Mouse (Mus musculus): ENCODE data around the gene Ikbip.

Gene Ikbip

DNA sequence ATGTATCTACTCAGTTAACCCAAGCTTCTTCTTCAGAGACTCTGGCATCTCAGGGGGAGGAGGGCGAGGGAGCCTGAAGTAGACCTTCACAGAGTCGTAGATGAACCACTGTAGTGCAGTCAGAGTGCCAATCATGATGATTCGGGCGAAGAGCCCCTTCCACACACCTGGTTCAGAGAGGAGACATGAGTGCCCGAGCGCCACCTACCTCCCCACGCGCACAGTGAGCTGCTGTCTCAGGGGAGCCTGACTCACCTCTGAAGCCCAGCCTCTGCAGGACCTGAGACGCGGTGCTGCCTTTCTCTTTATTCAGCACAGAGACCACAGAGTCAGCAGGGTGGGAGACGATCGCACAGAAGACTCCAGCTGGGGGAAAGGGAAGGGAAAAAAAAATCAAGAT is 34.2 kb downstream of the Ikbip start:
- no peak for DNase-seq (ENCODE audit: extremely low read depth, low read depth)

DNA sequence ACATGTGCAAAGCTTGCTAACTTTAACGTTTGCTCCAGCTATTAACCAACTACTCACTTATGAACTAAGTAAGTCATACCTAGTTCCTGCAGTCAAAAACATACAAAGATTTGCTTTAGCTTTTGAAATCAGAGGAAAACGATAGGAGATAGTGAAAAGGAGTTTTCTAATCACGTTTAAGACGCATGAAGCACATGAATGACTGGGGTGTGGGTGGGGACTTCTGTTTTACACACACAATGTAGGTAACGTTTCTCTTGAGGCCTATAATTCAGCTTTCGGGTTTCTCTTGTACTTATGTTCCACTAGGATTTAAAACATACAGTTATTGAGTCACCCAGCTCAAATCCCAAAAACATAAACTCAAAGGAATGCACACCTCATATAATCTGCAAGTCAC is 39.9 kb downstream of the Ikbip start:
- DNase-seq (ENCODE audit: extremely low read depth, low read depth): no peak

DNA sequence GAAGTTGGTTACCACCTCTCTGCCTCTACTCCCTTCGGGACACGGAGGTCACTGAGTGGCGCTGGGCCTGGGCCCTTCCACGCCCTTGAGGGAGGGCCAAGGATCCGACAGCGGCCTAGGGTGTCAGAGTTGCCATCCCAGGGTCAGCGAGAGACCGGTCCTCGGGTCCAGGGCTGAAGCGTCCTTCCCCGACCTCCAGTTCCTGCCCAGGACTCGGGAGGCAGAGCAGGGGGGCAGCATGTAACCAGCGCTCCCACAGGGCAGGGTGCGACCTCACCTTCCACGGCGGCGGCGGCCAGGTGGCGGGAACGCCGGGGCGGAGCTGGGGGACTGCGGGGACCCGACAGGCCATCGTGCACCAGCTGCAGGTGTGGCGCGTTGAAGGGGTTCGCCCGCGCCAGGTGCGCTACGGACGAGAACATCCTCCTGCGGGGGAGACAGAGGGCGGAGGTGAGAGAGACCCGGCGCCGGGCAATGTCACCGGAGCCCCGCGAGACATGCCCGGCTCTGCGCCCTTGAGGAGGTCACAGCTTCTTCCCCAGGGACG is 40.6 kb downstream of the Ikbip start:
- DNase-seq (ENCODE audit: extremely low read depth, low read depth): no peak

DNA sequence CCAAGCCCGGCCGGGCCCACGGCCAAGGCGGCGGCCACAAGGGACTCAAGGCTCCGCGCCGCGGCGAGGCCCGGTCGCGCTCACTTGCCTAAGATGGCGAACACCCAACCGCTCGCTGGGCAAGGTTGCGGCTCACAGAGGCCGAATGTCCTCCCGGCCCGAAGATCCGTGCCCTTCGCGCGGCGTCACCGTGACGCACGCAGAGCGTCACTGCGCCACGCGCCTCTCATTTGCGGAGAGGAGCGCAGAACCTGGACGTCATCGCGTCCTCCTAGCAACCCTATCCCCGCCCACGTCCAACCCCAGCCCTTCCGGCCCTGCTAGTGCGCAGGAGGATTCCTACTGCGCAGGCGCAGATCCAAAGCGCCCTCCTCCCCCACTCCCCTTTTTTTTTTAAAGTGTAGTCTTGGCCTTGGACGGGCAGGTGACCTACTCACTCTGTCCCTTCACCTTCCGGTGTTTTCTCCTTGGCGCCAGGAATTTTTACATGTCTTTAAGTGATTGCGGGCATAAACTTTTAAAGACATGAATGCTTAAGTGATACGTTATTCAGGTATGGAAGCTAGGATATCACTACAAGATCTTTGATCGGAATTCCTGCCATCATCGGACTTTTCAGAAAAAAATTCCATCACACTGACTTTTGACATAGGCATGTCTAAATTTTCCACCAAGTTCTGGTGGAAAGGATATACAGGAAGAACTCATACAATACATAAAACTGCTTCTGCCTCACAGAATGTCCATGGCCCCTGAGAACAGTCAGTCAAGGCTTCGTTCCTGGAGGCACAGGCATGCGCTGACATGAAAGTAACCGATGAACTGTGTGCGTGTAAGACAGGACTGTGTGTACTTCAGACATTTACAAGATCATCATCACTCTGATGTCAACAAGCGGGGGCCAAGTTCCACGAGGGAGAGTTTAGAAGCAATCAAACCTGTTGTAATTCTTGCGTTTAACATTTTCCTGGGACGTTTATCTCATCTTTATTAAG is 41.4 kb downstream of the Ikbip start, which contains the start of gene Slc25a3:
TSS of gene Slc25a3 (minus strand) at position 232 of the 995 bp plus-strand sequence.
- DNase-seq (ENCODE audit: extremely low read depth, low read depth): peak; percentile 93

DNA sequence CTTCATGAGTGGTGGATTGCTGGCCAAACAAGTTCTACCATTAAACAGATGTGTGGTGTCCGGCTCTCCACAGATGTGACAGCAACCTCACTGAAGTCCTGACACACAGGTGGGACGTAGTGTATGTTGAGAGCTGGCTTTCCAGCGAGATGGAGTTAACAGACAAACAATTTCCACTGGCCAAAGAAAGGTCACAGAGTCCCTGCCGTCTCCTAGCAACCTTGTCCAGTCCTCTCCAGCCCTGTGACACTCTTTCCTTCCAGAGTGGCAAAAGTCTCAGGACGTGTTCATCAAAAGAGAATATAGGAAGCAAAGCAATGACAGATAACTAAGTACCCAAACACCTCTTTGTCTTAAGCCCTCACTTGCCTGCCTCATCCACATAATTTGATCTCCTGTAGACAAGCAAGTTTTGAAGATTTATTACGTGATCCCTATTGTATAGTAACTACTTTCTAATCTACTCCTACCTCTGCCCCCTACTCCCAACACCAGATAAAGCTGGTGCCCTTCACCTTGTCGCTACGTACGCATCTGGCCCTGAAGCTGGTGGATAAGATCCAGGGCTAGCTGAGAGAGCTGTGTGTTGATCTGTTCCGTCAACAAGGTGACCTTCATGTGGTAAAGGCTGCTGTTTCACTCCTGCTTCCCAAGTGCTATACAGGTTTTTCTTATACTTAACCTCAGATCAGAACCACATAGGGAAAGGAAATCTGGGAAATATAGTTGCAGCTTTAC is 44.0 kb downstream of the Ikbip start:
- no peak for DNase-seq (ENCODE audit: extremely low read depth, low read depth)

DNA sequence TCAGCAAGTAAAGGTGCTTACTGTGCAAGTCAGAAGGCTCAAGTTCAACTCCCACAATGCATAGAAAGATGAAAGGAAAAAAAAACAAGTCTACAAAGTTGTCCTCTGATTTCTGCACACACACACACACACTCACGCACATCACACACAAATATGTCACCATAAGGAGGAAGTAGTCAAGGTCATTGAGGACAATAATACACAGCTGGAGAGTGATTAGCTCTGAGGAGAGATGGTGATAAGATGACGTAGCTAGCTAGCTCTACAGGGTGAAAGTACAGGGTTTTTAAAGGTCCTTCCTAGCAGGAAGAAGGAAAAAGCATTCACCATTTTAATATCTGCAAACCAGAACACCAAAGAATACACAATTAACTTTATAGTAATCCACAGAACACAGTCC is 44.7 kb downstream of the Ikbip start:
- DNase-seq (ENCODE audit: extremely low read depth, low read depth): no peak

DNA sequence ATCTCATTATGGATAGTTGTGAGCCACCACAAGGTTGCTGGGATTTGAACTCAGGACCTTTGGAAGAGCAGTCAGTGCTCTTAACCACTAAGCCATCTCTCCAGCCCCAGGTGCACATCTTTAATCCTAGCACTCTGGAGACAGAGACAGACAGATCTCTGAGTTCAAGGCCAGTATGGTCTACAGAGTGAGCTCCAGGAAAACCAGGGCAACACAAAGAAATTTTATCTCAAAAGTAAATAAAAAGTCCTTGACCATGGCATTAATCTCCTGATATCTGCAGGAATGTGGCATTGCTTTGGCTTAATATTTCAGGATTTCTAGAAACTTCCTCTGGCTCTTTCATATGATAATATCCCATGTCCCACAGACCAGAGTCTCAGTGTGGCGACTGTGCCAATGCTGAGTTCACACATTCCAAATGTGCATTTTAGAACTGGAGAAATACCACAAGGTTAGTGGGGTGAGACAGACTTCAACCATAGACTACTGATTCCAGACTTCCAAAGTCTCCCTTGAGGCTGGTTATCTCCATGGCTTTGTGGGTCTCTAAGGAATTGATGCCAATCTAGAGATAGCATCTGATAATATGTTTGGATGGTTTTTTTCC is 45.9 kb downstream of the Ikbip start:
- no peak for DNase-seq (ENCODE audit: extremely low read depth, low read depth)

DNA sequence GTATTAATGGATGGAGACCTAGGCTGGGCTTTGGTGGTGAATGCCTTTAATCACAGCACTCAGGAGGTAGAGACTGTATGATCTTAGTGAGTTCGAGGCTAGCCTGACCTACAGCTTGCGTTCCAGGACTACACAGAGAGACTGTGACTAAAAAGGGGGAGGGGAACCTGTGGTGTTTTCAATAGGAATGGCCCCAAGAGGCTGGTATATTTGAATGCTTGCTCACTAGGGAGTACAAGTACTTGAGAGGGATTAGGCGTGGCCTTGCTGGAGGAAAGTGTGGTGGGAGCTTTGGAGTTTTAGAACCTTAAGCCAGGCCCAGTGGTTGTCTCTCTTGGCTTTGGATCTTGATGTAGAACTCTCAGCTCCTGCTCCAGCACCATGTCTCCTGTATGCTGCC is 48.1 kb downstream of the Ikbip start:
- DNase-seq (ENCODE audit: extremely low read depth, low read depth): no peak

DNA sequence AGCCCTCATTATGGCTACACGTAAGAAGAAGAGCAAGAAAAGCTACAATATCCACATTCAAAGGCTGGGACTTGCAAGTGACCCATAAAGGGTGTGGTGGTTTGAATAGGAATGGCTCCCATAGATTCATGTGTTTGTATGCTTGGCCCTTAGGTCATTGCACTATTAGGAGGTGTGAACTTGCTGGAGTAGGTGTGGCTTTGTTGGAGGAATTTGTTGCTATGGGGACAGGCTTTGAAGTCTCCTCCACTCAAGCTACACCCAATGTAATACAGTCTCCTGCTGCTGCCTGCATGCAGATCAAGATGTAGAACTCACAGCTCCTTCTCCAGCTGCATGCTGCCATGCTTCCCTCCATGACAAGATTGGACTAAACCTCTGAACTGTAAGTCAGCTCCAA is 48.8 kb downstream of the Ikbip start:
- DNase-seq (ENCODE audit: extremely low read depth, low read depth): no peak

DNA sequence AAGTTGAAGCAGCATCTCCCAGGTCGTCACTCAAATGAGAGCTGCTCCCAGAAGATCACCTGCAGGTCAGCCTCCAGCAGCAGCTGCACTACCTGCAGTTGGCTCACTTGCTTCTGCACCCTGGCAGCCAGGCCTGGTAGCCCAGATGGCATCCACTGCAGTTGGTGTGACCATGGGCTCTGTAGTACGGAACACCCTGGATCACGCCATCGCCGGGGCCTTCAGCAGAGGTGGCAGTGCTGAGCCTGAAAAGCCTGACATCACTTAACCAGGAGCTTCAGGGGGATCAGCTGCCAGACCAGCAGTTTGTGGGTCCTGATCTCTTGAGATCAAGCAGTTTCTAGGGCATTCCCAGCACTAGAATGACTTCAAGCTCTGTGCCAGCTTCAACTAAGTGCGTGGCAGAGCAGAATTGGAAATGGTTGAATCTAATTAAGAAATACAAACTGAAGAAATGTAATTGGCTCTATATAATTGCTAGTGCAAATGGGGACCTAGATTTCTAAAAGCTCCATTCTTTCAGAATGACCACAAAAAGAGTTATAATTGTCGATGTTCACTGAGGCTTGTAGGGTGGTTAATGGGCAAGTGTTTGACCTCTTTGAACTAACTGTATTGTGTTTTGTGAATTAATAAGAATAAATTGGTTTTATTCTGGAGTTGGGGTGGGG is 52.7 kb downstream of the Ikbip start:
- no peak for DNase-seq (ENCODE audit: extremely low read depth, low read depth)

DNA sequence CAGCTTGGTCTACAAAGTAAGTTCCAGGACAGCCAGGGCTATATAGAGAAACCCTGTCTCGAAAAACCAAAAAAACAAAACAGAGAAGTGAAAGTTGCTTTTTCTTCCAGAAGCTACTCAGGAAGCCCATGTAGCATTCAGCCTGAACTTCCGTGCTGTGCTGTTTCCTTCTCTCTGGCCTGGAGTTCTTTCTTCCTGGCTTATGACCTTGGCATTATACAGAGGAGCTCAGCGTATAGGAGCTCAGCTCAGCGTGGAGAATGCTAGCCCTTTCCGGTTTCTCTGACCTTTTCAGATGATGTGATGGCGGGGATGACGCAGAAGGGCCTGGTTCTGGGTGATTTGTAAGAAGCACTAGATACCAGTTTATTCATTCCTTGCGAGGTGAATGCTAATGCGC is 54.7 kb downstream of the Ikbip start:
- no peak for DNase-seq (ENCODE audit: extremely low read depth, low read depth)

DNA sequence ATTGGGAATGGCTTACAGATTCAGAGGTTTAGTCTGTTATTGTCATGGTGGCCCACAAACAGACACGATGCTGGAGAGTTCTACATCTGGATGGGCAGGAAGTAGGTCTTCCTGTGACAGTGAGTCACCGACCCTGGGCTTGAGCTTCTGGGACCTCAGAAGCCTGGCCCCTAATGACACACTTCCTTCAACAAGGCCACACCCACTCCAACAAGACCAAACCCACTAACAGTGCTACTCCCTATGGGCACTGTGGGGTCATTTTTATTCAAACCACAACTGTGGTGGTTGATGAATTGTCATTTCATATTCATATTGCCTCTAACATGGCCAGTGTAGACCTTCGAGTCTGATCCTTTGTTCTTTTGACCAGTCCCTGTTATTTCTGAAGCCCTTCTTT is 55.6 kb downstream of the Ikbip start:
- DNase-seq (ENCODE audit: extremely low read depth, low read depth): peak; percentile 80

DNA sequence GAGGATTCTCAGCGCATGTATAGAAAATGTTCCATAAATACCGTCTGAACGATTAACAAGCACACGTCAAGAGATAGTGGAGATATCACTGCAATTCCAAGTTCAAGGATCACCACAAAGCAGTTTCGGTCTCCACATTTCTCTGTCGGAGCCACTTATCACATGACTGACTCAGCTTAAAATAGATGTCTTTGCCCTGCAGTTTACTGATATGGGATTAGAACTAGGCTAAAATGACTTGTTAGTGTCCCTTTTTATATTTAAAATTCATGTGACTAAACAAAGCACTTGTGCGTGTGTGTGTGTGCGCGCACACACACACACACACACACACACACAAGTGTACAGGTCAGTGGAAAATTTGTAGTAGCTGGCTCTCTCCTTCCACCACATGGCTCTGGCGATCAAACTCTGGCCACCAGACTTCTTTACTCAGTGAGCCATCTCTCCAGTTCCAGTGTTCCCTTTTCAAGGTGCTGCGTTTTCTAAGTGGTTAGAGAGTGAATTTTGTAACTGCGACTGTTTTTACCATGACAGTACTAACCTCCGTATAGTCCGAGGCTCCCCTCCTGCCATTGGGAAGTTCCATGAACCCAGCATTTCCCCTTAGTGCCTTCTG is 56.5 kb downstream of the Ikbip start:
- DNase-seq (ENCODE audit: extremely low read depth, low read depth): peak; percentile 58

DNA sequence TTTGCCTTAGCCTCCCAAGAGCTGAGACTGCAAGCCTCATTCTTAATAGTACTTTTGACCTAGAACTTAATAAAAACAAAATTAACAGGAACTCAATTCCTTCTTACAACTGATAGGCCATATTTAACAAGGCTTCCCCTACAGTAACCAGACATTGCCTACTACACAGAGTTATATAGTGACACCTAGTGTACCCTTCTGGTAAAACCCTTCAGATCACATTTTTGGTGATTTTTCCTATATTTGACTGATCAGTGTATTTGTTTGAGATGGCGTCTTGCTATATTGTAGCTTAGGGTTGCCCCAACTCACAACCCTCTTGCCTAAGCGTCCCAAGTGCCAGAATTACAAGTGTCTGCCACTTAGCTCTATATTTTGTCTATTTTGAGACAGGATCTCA is 58.8 kb downstream of the Ikbip start:
- DNase-seq (ENCODE audit: extremely low read depth, low read depth): peak; percentile 75

DNA sequence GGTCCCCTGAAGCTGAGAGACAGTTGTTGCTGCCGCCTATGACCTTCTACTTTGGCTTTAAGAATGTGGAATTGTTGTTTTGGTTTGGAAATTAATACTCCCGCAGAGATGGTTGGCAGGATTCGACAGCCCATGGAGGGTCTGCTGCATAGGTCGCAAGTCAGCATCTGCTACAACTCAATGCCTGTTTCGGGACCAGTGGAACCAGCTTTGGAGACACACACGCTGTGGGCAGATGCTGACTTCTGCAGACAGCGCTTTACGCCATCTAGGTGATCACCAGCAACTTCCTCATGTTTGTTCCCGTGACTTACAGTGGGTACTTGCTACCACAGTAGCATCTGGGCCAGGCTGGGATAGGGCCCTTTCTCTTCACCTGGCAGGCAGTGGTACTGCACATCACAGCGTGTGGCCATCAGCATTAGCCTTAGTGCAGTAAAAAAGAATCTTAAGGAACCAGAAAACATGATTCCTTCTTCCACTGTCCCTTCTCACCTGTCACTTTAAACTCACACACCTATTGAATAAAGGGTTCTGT is 60.0 kb downstream of the Ikbip start:
- DNase-seq (ENCODE audit: extremely low read depth, low read depth): no peak

DNA sequence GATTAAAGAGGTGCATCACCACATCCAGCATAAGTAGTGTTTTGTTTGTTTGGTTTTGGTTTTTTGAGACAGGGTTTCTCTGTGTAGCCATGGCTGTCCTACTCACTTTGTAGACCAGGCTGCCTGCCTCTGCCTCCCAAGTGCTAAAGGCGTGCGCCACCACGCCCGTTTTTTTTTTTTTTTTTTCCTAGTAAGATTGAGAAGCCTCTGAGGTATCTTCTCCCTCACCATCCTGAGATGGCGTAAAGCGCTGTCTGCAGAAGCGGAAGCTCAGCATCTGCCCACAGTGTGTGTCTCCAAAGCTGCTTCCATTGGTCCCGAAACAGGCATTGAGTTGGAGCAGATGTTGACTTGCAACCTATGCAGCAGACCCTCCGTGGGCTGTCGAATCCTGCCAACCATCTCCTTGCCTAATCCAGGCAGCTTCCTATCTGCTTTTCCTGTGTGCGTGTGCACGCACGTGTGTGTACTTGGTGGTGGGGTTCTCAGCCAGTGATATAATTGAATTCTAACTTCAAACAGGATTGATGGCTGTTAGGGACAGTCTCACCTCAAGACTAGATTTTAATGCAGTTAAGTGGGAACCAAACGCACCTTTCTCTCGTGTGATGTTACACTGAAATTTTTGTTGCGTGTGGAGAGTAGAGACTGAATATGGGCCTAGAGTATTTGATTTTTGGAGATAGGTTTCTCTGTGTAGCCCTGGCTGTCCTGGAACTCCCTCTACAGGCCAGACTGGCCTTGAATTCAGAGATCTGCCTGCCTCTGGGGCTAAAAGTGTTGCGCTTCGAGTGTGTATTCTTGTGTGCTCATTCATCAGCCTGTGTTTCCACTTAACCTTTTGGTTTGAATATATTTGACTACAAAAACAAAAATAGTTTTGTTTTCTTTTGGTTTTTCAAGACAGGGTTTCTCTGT is 60.8 kb downstream of the Ikbip start:
- DNase-seq (ENCODE audit: extremely low read depth, low read depth): no peak

DNA sequence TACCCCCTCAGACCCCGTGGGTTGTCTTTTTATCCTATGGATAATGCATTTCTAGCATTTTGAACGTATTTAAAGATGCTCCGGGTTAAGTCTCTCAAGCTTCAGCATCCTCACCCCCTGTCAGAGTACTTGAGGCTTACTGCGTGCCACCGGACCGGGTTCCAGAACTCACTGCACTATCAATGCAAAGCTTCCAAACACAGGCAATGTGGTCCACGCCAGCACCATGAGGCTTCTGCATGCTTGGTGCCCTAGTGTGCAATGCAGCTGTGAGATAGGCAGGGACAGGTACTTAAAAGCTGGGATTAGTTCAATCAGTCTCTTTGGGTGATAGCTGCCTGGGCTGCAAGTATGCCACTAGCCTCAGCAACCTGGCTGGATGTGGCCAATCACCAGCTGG is 62.7 kb downstream of the Ikbip start:
- DNase-seq (ENCODE audit: extremely low read depth, low read depth): no peak

Measured in MEL-GATA-1-ER (cell line).